Mouse (Mus musculus): ENCODE data around the gene Atrnl1.
A peak's percentile ranks its signal among the peaks of the same experiment; 100 is the strongest.

The Atrnl1 gene

GRCm38 (mm10) chr19:58068958-58069357 lies 458.1 kb downstream of the Atrnl1 start:
- DNase-seq (ENCODE audit: low spot score in 2 of 2) = no peak

- no peak for DNase-seq (ENCODE audit: low spot score in 2 of 2)
Observed at GRCm38 (mm10) chr19:58072404-58072803, 461.6 kb downstream of the Atrnl1 start.

DNA sequence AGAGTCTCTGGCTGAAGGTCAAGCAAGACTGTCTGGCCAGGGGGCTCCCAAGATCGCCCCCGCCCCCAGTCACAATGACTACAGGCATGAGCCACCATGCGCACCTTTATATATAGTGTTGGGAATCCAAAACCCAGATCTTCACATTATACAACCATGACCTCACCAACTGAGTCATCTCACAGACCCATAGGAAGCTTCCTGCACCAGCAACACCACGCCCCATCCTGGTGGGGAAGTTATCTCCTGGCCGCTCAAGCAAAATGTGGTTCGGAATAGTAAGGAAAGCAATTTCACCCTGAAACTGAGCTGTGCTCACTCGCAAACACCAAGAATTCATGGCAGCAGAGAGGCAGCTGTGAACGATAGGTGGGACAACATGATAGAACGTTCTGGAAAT lies 462.0 kb downstream of the Atrnl1 start:
- DNase-seq (ENCODE audit: low spot score in 2 of 2) = no peak

GRCm38 (mm10) chr19:58075252-58075651 lies 464.4 kb downstream of the Atrnl1 start:
- DNase-seq (ENCODE audit: low spot score in 2 of 2) = no peak

DNA sequence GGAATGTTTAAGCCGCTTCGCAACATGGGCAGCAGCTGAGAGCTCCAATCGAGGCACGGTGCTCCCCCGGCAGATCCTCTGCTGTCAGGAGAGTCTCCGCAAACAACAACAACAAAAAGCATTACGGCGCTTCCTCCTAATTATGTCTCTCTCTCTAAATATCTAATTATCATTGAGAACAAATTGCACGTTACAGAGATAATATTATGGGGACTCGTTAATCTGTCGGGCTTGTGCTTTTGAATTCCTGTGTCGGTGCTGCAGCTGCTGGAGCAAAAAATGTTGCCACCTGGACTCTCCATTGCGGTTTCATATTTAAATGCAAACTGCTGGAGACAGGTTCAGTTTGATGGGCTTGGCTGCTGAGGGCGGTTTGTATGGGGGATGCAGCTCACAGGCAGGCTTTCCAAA lies 466.1 kb downstream of the Atrnl1 start:
- DNase-seq (ENCODE audit: low spot score in 2 of 2) = no peak

DNA sequence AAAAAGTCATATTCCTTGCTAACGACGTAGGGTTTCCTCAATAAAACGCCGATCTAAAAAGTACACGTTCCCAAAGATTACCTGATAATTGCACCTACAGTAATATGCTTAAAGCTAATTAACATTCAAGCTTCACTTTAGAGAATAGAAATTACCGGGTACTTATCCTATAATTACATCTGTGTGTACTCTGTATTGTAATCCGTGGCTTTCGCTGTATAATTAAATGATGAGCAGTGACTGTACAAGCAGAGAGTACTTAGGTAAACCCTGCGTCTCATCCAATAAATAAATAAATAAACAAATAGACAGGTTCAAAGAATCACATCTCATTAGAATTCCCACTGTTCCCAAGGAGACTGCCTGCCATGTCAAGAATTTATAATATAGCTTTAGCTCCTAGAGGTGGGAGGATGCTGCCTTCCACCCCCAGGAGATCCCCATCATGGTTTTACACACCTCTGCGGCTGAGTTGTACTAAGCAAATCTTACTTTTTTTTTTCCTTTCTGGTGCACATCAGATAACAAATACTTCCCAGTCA lies 466.8 kb downstream of the Atrnl1 start:
- no peak for DNase-seq (ENCODE audit: low spot score in 2 of 2)

DNA sequence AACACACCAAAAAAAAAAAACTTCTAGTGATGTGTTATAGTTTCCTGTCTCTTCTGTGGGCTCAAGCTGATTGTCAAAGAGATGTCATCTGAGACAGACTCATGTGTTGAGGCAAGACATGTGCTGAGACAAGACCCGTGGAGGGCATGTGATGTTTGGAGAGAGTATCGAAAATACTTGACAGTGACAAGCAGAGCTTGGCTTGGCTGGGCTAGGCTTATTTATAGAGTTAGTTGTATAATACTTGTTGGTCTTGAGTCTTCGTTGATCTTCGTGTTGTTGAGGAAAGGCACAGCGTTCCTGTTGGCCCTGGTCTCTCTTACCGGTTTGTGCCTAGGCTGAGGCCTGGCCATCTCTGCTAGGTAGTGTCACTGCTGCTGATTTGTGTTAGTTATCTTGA lies 469.3 kb downstream of the Atrnl1 start:
- DNase-seq (ENCODE audit: low spot score in 2 of 2) = no peak

DNA sequence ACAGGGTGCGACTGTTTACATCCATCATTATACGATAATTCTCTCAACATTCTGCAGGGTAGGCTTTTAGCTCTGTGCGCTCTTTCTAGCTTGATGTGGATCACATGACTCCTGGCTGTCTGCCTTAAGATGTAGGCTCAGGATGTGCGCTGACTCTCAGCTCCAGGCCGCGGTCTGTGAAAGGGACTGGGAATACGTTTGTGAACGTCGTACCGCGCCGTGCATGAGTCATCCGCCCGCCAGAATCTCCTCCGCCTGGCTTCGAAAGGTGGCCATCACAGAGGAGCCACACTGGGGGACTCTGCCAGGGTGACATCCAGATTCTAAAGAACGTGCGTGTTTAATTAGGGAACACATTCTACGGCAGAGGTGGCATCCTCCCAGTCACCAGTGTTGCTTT lies 471.9 kb downstream of the Atrnl1 start:
- DNase-seq (ENCODE audit: low spot score in 2 of 2) = no peak

DNA sequence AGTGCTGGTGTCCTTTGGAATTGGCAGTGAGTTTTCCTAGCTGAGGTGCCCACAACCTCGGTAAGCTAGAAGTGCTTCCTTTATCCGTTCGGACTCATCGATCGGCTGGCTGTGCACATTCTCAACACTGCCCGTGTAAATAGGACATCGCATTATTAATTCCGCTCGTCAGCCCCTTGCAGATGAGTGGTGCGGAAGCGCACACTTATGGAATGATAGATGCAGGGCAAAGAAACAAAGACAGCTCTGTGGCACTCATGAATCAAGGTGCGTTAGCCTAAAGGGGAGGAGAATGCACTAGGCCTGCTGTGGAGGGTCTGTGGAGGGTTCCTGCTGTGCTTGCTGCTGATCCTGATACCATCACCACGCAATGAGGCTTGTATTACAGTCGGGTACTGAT lies 474.0 kb downstream of the Atrnl1 start:
- no peak for DNase-seq (ENCODE audit: low spot score in 2 of 2)

GRCm38 (mm10) chr19:58086734-58087133 lies 475.9 kb downstream of the Atrnl1 start:
- DNase-seq (ENCODE audit: low spot score in 2 of 2) = no peak

GRCm38 (mm10) chr19:58087901-58088300 lies 477.1 kb downstream of the Atrnl1 start:
- no peak for DNase-seq (ENCODE audit: low spot score in 2 of 2)

DNA sequence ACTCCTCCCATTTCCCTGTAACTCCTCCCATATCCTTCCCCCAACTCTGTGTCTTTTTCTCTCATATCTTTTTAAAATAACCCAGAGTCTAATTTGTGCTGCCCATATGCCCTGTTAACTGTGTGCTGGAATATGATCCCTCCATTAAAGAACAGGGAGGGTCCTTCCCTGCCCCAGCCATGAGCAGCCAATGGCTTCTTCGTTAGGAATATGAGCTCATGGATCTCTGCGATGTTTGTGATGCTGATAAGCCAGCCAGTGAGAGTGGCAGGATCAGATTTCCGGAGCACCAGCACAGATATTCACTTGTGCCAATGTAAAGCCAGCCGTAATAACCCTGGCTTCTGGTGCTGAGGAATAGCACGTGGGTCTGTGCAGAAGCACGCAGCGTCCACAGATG lies 477.6 kb downstream of the Atrnl1 start:
- DNase-seq (ENCODE audit: low spot score in 2 of 2) = no peak

- no peak for DNase-seq (ENCODE audit: low spot score in 2 of 2)
Observed at GRCm38 (mm10) chr19:58091911-58092310, 481.1 kb downstream of the Atrnl1 start.

DNA sequence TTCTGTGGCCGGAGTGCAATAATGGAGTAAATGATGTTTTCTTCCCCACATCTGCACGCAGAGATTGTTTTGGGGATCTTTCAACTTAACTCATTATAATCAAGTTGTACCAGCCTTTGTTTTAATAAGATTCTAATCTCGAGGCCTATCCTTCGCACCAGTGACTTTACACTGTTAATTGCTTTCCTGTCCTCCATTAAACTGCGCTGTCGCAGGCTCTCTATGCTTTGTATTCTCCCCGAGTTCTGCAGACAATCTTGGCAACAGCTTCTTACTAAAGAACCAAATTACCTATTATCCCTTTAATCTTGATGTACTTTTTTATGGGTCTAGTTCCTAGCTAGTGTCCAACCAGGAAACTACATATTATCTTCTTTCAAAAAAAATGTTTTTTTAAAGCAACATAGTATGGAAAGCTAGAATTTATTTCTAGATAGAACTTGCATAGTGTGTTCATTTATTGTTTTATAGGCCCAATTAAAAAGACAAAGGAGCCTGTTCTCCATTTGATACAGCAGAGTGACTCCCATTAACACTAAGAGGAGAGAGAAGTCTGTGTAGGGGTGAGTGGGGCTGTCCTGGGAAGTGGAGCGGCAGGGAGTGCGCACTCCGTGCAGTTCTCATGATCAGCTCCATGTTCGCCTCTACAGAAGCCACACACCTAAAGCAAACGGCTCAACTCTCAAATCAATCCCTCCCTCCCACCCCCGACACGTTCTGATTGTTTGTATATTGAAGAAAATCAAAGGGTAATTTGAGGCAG lies 484.1 kb downstream of the Atrnl1 start:
- no peak for DNase-seq (ENCODE audit: low spot score in 2 of 2)

GRCm38 (mm10) chr19:58095776-58096175 lies 484.9 kb downstream of the Atrnl1 start:
- no peak for DNase-seq (ENCODE audit: low spot score in 2 of 2)

DNA sequence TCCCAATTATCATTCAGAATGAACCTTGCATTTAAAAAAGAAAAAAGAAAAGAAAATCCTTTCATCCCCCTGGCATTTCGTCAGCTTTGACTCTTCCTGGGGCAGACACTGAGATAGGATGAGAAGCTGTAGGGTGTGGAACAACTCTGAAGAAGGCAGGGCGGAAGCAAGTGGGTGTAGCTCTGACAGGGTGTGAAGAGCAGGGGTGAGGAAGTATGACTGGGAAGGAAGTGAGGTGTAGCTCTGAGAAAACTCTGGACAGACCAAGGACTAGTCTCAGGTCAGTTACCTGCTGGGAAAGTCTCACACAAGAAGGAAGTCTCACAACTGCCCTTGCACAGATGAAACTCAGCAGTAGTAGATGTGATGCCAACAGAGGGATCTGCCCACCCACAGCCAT lies 486.4 kb downstream of the Atrnl1 start:
- DNase-seq (ENCODE audit: low spot score in 2 of 2) = no peak

DNA sequence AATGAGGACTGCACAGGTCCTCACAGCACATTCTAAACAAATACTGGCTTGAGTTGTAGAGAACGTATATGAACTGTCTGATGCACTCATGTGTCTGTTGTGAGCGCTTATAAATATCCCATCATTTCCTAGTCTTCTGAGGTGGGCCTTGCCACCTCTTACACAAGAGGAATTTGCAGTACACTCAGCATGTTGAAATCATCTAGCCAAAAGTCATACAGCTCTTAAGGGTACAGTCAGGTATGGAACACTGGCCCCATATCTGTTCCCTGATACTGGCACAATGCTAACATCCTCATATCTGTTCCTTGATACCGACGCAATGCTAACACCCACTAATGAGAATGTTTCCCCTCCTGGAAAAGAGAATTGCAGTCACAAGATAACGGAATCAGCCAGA lies 488.7 kb downstream of the Atrnl1 start:
- DNase-seq (ENCODE audit: low spot score in 2 of 2) = no peak

- DNase-seq (ENCODE audit: low spot score in 2 of 2) = no peak
Observed at GRCm38 (mm10) chr19:58100381-58100780, 489.5 kb downstream of the Atrnl1 start.

- no peak for DNase-seq (ENCODE audit: low spot score in 2 of 2)
Observed at GRCm38 (mm10) chr19:58104544-58104943, 493.7 kb downstream of the Atrnl1 start.

DNA sequence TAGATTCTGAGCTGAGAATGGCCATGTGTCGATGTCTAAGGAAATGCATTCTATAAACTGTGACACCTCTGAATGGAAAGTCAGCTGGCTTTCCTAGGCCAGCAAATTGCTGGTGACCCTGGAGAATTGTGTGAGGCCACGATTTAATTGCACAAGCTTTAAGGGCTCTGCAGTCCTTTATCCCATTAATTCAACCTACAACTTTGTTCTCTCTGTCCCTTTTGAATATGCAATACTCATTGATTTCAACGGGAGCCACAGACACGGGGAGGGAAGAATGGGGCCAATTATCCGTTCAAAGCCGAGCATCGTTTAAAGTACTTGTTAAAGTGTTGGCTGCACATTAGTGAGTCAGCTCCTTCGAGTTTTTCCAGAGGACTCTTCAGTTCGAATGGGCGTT lies 496.8 kb downstream of the Atrnl1 start:
- peak; percentile 43 to 51 for DNase-seq (ENCODE audit: low spot score in 2 of 2)

DNA sequence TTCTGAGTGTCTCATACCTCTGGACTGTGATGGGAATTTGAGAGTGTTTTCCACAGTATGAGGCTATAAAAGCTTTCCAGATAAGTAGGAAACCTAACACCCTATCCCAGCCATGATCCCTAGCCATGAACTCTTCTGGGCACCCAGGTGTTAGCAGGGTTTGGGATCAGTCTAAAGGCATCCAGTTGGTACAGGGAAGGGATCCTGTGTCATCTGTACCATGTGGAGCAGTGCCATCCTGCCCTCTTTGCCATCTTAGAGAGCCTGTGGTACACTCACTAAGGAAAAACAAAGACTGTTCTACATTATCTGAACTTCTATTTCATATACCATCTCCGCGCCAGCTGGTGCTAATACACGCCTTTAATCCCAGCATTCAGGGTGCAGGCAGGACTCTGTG lies 499.7 kb downstream of the Atrnl1 start:
- DNase-seq (ENCODE audit: low spot score in 2 of 2) = no peak

GRCm38 (mm10) chr19:58111291-58111690 lies 500.5 kb downstream of the Atrnl1 start:
- no peak for DNase-seq (ENCODE audit: low spot score in 2 of 2)

DNA sequence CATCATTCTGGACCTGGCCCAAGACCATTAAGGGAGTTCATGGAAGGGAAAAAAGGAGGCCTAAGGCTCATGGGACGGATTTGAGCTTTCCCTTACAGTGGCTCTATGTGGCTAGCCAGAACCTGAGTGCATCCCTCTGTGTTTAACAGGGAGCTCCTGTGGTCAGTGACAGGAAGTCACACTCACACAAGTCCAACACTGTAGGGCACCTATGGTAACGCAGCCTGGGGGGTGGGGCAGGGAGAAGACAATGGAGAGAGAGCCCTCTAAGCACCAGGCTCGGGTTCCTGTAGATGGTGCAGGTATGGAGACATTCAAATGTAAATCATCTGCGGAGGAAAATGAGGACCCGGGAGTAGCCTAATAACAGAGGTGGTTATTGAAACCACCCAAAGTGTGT lies 501.3 kb downstream of the Atrnl1 start:
- no peak for DNase-seq (ENCODE audit: low spot score in 2 of 2)
